Mouse (Mus musculus) lung, adult 18-20 months (tissue): ENCODE data around the gene Olfr1137.

ENCODE experiments used
- DNase-seq, 2 experiments: peaks; one replicate each; pipeline ENCODE4 v3.0.0; 2022; ENCODE audit warnings: mixed read lengths in 2 of 2

The Olfr1137 gene

GRCm38 (mm10) chr2:87713079-87713478, at the start of gene Olfr1137:
TSS of gene Olfr1137 (minus strand) at chr2:87713179.
- no peak for DNase-seq

DNA sequence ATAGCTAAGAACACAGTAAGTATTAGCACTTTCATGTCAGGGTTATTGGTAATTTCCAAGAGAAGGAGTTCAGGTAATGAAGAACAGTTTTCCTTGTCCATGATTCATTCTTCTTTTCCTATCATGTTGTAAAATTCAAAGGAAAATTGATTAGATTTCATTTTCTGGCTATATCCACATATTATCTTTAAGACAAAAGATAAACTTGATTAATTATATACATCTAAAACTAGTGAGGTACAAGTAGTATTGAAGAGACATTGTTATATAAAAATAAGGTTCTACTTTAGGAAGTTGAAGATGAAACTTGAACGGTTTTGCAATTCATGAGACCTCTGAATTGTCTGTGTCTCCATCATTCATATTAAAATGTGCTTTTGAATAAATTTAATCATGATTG, 40.9 kb upstream of the Olfr1137 start, which contains the start of gene Olfr1141:
Olfr1141 (minus strand) TSS at position 101 of the 400 bp plus-strand sequence.
- DNase-seq, result no peak

GRCm38 (mm10) chr2:87743452-87743851, 30.5 kb upstream of the Olfr1137 start, which contains the start of gene Olfr1140:
TSS of gene Olfr1140 (plus strand) at chr2:87743752.
- no peak for DNase-seq

- no peak for DNase-seq
Observed at GRCm38 (mm10) chr2:87739878-87740277, 26.9 kb upstream of the Olfr1137 start, which contains the start of gene Olfr1138. TSS of gene Olfr1138 (minus strand) at chr2:87739978.

GRCm38 (mm10) chr2:87693847-87694246, 19.1 kb downstream of the Olfr1137 start, which contains the start of gene Olfr1136:
TSS of gene Olfr1136 (minus strand) at chr2:87693947.
- no peak for DNase-seq

- no peak for DNase-seq
Observed at GRCm38 (mm10) chr2:87673564-87673963, 39.4 kb downstream of the Olfr1137 start, which contains the start of gene Olfr1135. TSS of gene Olfr1135 (minus strand) at chr2:87673664.
